Mouse (Mus musculus) kidney, postnatal 25 days (tissue): ENCODE data around the gene Olfr322.
"Not testable (repeated sequence)": the region's sequence is repeated elsewhere in the genome, so short reads cannot be mapped to it uniquely, and the experiment has no call there.

Source experiments
- DNase-seq, 2 experiments: peaks; one replicate each; pipeline ENCODE4 v3.0.0; 2021; ENCODE audit warnings: mixed read lengths in 2 of 2

The Olfr322 gene

GRCm38 (mm10) chr11:58658596-58658995, at the start of gene Olfr322:
Gene Olfr322, plus strand, starts transcription at chr11:58658782.
- DNase-seq = no peak

DNA sequence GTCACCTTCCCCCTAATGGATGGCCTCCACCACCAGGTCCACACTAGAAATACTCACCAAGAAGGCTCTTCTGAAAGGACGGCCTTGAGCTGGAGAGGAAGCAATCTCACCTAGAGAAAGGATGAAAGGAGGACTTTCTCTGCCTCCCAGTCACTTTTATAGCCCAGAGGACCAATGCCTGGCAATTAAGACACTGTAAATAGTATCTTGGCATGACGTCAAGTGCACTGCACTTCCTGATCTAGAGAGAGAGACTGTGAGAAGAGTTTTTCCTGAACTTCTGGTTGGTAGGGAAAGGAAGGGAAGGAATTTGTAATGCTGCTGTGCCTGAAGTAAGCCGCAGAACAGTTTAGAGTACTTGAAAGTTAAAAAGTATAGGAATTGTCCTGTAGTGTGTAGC, 45.2 kb upstream of the Olfr322 start:
- no peak for DNase-seq

DNA sequence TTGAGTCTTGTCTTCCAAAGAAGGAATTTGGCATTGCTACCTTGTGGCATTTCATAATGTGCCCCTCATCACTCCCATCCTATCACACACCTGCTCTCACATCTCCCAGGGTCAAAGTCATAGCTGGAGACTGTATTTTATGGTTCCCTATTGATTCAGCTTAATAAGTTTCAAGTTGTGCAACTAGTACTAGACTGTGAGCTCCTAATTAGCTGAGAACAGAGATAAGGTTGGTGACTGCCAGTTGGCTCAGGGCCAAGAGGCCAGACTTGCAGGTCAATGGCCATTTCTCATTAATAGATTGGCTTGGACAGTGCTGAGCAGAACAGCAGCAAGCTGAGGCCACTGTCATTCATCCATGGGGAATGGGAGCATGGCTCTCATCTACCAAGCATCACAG, 44.1 kb upstream of the Olfr322 start:
- peak in 1 of 2 experiments; percentile 28 for DNase-seq

DNA sequence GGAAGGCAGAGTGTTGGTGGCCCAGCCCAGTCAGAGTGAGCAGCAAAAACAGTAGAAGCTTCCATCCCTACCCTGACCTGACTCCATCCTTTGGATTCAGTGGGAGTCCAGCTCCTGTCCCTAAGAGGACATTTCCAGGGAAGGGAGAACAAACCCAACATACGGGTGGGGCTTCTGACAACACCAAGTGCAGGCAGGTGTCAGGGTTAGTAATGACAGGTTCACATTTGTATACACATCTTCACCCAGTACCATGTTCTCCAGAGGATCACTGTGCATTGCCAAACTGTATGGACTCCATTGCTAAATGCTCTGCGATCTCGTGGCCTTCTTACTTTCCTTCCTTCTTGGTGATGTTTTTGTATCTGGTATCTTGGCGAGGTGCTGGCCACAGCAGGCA, 42.6 kb upstream of the Olfr322 start, which contains the start of gene 2210407C18Rik:
TSS of gene 2210407C18Rik (minus strand) at position 101 of the 400 bp plus-strand sequence.
- DNase-seq = no peak

- no peak for DNase-seq
These were observed 40.2 kb upstream of the Olfr322 start for GRCm38 (mm10) chr11:58618369-58618768.

- no peak for DNase-seq
These were observed 39.8 kb upstream of the Olfr322 start for GRCm38 (mm10) chr11:58618793-58619192.

- no peak for DNase-seq
These were observed 32.4 kb upstream of the Olfr322 start for GRCm38 (mm10) chr11:58626146-58626545.

DNA sequence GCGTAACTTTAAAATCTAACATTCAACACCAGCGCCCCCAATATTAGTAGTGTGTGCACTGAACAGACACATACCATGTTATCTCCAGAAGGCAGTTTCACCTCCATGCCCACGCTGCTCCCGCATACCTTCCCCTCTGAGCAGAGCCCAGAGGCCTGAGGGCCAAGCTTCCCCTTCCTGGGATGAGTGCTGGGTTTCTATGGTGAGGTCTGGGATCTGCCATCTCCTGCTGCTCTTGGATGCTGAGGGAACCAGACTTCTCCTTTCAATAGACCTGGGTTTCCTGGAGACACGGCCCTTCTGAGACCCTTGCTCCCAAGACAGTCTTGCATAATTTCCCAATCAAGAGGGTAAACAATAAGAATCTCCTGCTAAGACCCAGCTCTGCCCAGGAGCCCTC, 28.2 kb upstream of the Olfr322 start, which contains the start of gene Olfr323:
TSS of gene Olfr323 (minus strand) at position 101 of the 400 bp plus-strand sequence.
- no peak for DNase-seq

DNA sequence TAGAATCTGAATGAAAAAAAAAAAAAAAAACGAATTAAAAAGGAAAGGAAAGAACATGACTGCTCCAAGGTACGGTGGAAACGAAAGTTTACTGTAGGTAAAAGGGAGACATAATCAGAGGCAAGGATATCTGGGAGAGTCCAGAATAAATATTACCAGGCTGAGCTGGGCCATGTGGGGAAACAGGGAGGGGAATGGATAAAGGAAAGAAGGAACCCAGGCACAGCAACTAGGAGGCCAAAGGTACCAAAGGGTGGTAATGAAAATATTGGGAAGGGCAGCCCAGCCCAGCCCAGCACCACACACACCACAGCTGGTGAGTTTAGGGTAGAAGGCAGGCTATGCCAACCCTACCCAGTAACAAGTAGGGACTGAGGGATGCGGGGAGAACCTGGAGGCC, 23.7 kb upstream of the Olfr322 start:
- DNase-seq = no peak

DNA sequence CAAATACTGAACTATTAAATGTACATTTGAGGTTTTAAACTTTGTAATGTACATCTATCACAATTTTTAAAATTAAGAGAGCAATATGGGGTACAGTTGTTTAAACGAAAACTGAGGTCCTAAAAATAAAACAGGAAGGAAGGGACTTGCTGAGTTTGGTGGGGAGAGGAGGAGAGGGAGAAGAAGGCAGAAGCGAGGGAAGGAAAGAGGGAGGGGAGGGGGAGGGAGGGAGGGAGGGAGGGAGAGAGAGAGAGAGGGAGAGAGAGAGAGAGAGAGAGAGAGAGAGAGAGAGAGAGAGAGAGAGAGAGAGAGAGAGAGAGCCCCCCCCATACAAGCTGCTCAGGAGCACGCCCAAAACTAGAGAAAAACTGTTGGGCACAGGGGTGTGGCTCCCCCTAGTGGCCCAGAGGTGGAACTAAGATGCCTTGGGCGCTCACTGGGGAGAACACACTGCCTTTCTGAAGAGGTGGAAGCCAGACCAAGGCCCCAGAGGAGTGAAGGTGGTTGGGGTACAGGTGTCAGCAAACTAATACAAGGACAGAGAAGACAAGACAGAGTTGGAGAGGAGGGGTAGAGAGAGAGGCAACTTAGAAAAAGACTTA, 22.1 kb upstream of the Olfr322 start:
- DNase-seq = peak; percentile 23 to 33

- no peak for DNase-seq
These were observed 20.3 kb upstream of the Olfr322 start for GRCm38 (mm10) chr11:58638176-58638701.

DNA sequence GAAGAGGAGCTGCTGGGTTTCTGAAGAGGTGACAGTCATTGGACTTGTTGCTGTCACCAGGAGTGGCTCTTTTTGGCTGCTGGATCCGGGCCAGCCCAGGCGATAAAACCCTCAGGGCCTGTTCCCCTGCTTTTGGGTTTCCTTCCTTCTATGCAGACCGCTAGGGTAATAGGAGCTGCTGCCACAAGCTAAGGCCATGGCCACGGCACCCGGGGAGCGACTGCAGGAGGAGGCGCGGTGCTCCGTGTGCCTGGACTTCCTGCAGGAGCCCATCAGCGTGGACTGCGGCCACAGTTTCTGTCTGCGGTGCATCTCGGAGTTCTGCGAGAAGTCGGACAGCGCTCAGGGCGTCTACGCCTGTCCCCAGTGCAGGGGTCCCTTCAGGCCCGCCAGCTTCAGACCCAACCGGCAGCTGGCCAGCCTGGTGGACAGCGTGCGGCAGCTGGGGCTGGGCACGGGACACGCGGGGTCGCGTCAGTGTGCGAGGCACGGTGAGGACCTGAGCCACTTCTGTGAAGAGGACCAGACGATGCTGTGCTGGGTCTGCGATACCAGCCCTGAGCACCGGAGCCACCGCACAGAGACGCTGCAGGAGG, 18.2 kb upstream of the Olfr322 start, which contains the start of gene Trim58:
TSS of gene Trim58 (plus strand) at position 194 of the 596 bp plus-strand sequence.
- DNase-seq = peak in 1 of 2 experiments; percentile 2

DNA sequence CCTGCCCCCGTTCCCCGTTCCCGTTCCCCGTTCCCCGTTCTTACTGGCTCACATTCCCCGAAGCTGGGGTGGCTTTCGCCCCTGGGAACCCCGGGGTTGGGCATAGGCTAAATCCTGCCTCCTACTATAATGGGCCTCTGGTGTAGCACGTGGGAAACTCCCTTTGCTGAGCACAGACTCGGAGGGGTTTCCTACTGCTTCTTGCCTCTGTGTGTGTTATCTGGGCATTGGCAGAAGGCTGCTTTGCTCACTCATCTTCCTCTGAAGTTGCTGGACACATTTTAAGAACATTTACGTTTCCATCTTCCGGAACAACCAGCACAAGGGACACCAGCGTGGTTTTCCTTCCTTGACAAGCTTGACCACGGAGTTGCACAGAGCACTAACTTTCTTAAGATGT, 17.5 kb upstream of the Olfr322 start:
- DNase-seq = no peak

GRCm38 (mm10) chr11:58641638-58642358, 16.8 kb upstream of the Olfr322 start:
- no peak for DNase-seq

- DNase-seq = peak in 1 of 2 experiments; percentile 9
These were observed 15.2 kb upstream of the Olfr322 start for GRCm38 (mm10) chr11:58643350-58643749.

DNA sequence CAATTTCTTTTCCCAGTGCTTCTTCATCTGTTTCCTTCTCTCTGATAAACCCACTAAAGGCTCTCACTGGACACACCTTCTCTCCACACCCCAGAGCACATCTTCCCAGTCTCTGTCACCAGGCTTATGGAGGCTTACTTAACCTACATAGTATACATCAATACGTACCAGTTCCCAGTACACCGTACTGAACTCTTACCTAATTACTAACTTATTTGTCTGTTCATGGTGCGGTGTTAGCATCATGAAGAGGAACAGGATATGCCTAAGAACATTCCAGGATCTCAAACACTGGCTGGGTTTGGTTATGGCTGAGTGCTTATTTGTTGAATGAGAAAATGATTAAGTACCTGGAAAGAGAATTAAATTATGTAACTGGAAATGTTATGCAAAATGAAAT, 3.4 kb upstream of the Olfr322 start:
- no peak for DNase-seq

DNA sequence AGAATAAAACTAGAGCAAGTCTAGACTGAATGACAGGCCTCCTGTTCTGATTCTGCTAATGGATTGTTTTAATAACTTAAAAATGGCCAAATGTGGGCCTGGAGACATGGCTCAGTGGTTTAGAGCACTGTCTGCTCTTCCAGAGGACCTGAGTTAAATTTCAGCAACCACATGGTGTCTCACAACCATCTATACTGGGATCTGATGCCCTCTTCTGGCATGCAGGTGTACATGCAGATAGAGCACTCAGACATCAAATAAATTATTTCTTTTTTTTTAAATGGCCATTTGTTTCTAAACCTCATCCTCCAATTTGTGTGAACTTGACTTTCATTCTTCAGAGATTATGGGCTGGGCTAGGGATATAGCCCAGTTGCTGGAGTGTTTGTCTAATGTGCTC, 10.7 kb downstream of the Olfr322 start:
- no peak for DNase-seq

- no peak for DNase-seq
These were observed 13.2 kb downstream of the Olfr322 start for GRCm38 (mm10) chr11:58671825-58672224.

DNA sequence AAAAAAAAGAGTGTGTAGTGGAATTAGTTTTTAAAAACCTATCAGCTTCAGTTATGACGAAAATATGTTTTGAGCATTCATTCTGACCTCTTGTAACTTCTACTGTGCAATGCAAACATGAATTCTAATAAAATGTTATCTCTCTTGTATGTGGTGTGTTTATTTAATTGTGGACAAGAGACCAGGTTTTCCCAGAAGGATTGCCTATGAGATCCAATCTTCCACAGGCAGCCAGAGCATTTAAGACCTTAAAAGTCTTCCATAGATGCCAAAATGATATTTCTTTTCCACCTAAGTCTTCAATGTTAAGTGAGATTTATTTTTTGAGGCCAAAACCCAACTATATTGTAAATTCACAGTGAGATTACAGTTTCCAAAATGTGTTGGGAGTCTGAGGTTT, 22.2 kb downstream of the Olfr322 start, which contains the start of gene Olfr320:
TSS of gene Olfr320 (plus strand) at position 301 of the 400 bp plus-strand sequence.
- DNase-seq = no peak

GRCm38 (mm10) chr11:58698862-58699261, 40.3 kb downstream of the Olfr322 start, which contains the start of gene Olfr319:
Gene Olfr319, plus strand, starts transcription at chr11:58699162.
- no peak for DNase-seq

DNA sequence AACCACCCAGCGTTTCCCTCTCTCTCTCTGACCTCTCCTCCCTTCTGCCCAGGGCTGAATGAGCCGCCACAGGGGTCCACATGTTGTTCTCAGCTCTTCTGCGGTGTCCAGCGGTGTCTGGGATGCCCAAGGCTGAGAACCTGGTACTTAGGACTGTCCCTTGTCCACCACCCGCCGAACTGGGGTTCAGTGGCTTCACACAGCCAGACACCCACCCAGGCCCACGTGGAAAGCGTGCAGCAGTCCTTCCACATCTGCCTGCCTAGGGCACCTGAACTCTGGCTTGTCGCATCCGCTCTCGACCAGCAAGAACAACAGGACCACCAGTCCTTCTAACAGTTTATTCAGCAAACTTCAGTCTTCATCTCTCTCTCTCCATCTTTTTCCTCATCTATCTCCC, 50.5 kb downstream of the Olfr322 start:
- no peak for DNase-seq

DNA sequence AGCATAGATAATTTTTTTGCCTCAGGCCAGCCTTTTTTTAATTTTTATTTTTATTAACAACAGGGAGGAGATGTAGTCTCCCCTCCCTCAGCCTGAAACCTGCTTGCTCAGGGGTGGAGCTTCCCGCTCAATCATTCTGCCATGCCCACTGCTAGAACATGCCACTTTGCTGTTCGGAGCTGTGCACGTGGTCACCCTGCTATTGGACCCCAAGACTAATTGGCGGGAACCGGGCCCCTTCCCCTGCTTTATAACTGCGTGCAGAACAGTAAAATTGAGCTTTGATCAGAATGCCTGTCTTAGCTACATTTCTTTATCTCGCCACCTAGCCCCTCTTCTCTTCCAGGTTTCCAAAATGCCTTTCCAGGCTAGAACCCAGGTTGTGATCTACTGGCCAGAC, 59.1 kb downstream of the Olfr322 start:
- DNase-seq = not testable (repeated sequence)
